Mouse (Mus musculus) 3134 (cell line): ENCODE results near the gene Fkbp11.

Experiments
- DNase-seq: peaks from one replicate; pipeline ENCODE4 v3.0.0-alpha.2; 2011; ENCODE audit warnings: low spot score; ENCODE audit not compliant: insufficient read length; ENCODE audit errors: extremely low read depth

Fkbp11 gene

DNA sequence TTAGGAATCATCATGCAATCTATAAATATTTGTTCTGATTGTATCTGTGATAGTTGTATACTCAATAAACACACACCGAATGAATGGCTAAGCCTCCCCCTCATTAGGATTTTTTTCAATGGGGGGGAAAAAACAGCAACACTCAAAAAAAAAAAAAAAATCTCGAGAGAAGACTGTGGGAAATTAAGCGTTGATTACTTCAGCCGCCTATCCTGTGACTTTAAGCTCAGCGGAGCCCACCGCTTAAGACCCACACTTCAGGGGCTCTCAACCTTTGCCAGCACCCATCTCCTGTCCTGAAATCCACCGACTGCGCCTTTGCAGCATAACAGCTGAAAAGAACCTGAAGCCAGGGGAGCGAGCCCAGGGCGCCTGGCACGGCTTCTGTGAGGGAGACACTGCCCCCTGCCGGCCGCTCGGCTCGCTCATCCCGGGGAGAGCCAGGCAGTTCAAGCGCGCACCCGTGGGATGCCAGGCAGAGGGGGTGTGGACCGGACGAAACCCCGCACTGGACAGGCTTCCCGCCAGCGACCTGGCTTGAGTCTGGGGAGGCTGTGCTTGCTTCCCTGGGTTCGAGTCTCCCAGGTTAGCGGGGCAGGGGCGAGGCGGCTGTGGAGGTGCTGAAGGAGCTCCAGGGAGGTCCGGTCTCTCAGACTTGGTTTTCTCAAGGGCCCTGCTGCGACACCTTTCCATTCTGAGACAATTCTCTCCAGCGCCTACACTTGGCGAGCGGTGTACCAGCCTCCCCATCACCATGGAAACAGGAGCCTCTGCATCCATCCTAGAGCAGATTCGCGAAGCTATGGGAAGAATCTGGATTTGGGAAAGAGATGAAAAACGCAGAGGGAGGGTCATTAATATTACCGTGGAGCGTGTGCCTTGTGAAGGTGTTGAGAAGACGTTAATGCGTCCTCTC lies 28.6 kb downstream of the Fkbp11 start:
- peak; percentile 84 for DNase-seq

DNA sequence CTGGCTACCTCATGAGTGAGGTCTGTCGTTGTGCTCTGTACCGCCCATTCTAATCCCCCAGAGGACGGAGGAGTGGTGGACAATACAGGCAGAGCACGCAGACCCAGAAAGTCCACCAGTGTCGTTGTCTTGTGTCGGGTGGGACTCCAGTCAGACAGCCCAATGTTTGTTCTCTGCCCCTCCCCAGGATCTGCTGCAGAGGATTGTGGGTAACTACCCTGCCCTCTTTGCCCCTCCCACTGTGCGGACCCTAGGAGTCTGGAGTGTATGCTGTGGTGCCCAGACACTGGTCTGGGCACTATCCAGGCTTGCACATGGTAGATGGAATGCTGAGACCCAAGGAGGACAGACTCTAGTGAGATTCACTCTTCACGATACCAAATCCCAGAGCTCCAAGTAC lies 31.8 kb downstream of the Fkbp11 start:
- DNase-seq, result no peak

GRCm38 (mm10) chr15:98695726-98696125 lies 32.3 kb downstream of the Fkbp11 start:
- DNase-seq, result no peak

- peak; percentile 74 for DNase-seq
These were observed 35.8 kb downstream of the Fkbp11 start for GRCm38 (mm10) chr15:98692171-98692715.

DNA sequence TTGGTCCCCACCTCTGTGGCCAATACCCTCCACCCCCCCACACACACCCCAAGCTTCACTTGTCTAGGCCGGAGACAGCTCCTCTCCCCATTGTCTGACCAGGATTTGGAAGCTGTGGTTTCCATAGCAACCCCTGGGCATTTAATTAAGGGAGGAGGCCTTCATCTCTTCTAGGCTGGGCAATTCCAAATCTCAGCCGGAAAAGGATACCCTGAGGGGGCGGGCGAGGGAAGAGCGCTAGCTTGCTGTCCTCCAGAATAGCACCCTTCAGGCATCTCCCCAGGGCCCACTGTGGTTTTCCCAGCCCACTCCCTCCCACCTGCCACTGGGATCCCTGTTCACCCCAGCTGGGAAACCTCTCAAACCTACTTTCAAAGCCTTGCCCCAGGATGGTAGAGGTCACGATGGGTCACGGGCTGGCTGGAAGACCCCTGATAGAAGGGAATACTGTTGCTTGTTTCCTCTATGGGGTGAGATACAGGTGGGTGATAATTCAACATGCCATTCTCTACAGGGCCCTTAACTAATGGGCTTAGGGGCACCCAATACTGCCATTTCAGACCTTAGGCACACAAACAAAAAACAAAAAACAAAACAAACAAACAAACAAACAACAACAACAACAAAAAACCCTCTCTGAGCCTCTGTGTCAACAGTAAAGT lies 36.4 kb downstream of the Fkbp11 start:
- no peak for DNase-seq

- no peak for DNase-seq
These were observed 38.3 kb downstream of the Fkbp11 start for GRCm38 (mm10) chr15:98689682-98690081.

GRCm38 (mm10) chr15:98685926-98686325 lies 42.1 kb downstream of the Fkbp11 start:
- DNase-seq, result no peak

DNA sequence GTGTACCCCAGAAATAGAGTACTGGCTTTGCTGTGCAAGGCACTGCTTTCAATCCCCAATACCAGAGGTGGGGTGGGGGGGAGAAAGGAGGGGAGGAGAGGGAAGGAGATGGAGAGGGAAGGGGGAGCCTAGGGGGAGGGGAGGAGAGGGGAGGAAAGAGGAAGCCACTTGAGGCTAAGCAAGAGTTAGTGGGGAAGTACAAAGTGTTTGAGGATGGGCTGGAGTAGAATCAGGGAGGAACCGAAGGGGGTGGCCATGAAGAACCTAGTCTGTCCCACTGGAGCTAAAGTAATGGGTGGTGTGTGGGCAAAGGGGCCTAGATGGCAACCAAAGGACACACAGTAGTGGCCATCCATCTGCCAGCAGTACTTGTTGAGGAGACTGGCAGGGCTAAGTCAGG lies 44.3 kb downstream of the Fkbp11 start:
- no peak for DNase-seq

GRCm38 (mm10) chr15:98683177-98683576 lies 44.8 kb downstream of the Fkbp11 start:
- no peak for DNase-seq

- DNase-seq, result no peak
These were observed 46.4 kb downstream of the Fkbp11 start for GRCm38 (mm10) chr15:98681633-98682032.

DNA sequence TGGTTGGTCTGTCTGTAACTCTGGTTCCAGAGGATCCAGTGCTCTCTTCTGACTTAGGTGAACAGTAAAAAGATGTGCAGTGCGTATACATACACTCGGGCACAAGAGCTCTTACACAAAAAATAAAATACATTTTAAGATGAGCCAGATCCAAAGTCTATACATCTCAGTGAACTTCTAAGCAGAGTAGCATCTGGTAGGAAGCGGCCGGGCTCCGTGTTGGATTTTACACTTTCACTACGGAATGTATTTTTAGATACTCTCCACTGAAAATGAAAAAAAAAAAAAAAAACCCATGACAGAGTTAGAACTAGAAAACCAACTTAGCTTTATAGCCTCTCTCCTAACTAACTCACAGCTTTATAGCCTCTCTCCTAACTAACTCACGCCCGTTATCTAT lies 47.3 kb downstream of the Fkbp11 start:
- no peak for DNase-seq

DNA sequence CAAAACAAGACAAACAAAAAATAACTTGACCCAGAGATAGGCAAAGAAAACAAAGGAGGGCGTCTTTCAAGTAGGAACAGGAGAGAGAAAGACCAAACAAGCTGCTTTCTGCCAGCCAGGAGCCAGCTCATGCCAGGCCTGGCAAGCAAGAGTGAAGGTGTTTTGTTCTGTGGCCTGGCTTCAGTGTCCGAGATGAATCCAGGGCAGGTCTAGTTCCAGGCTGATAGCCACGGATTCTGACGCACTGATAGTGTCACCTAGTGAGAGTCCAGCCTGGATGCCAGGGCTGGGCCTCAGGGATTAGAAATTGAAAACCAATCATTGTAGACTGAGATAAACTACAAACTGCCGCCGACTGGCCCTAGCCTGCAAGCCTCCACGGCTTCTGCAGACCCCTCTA lies 50.0 kb downstream of the Fkbp11 start:
- DNase-seq, result no peak

DNA sequence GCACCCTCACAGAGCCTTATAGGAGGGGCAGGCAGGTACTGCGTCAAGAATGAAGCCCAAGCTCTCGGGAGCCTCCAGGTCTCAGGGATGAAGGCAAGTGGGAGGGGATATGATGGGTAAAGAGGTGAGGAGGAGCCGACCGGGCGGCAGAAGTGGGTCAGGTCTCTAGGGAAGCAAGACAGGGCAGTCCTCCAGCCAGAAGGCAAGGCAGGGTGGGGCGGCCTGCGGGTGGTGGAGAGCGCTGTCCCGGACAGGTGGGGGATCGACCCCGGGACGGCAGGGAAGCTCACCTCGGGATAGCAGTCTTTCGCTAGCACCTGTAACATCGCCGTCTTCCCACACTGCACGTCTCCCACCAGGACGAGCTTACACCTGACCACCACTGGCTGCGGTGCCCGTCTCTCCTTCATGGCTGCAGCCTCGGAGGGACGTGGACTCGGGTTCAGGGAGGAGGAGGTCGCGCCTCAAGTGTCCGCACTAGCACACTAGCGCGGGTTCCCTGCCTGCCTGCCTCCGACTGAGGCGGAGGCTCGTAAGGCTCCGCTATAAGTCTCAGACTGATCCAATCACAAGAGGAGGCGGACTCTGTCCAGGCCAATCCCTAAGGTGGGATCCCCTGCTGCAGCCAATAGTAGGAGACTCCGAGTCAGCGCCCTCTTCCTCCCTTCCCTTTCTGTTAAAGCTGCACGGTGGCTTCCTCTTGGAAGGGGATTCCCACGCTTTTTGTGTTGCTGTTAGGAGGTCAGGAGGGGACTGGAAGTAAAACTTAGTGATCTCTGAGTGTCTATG lies 50.9 kb downstream of the Fkbp11 start, which contains the start of gene Rnd1:
Gene Rnd1, minus strand, starts transcription at position 522 of the 789 bp plus-strand sequence.
- DNase-seq, result peak; percentile 87

DNA sequence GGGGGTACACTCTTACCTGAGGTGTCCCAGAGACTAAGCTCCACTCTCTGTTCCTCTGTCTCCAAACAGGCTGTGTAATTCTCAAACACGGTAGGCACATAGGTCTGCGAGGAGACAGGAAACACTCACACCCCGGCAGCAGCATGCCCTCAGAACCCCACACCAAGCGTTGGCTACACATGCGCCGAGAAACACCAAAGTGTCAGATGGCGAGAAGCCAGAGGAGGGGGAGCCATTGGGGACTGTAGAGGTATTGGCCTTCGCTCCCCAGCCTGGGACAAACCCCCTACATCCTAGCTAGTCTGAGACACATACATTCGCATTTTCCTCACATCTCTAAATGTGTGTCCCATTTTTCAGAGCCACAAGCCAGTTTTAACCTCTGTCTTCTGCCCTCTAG lies 51.5 kb downstream of the Fkbp11 start:
- peak; percentile 34 for DNase-seq

- peak; percentile 62 for DNase-seq
These were observed 52.3 kb downstream of the Fkbp11 start for GRCm38 (mm10) chr15:98675634-98676250.

- no peak for DNase-seq
These were observed 52.9 kb downstream of the Fkbp11 start for GRCm38 (mm10) chr15:98674994-98675545.
